9 mouse cellular contexts compared by ENCODE assay signal in the genomic region with DNA sequence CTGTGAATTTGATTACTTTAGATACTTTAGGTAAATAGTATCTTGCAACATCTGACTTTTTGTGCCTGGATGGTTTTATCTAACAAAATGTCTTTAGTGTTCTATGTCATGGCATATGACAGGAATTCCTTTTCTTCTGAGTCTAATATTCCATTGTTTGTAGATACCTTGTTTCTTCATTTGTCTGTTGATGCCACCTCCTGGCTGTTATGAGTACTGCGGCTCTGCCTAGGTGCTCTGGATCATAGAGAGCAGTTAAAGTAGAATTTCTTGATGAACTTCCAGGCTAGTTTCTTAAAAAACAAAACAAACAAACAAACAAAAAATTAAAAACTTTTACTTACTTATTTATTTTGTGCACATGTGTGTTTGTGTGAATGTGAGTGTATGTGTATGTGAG.
DNase-seq lines count a peak whose midpoint lies in the region; ATAC-seq and TF ChIP-seq lines count a peak whose summit lies in the region.
"Had no signal": no experiment of that assay in that cellular context is flagged by ENCODE, and none has a peak within 500 bp of the region (broad histone marks: within the 10 kb centered on the region; RNA-seq: fewer than 3 reads in every experiment).

No protein-coding gene starts in this region.

- WGBS in limb, embryonic 11.5 days, result 44% methylated on average over 1 of the region's 1 CpGs
- whole genome bisulfite sequencing in limb, embryonic 10.5 days, result 65% methylated on average over 1 of the region's 1 CpGs
- WGBS in kidney, postnatal 0 days, result 71% methylated on average over 1 of the region's 1 CpGs

- H3K9me3 ChIP-seq in limb, embryonic 11.5 days (ENCODE audit: control insufficient read depth, low read length), result no peaks in the 10 kb centered on the region
- no peaks in the 10 kb centered on the region for H3K9me3 ChIP-seq in limb, embryonic 10.5 days (replicated peaks)
- no peaks in the 10 kb centered on the region for H3K9me3 ChIP-seq in kidney, postnatal 0 days (replicated peaks; ENCODE audit: low read length)
- H3K9me3 ChIP-seq: liver, embryonic 13.5 days had no signal

- DNase-seq in adrenal gland, adult (ENCODE audit: inconsistent age in 2 of 2, low spot score in 1 of 2), result peak; percentile 31 to 79
- DNase-seq in adrenal gland, postnatal 4 days (ENCODE audit: low spot score in 2 of 2), result no peak
- peak; percentile 42 for DNase-seq in limb, embryonic 11.5 days (ENCODE audit: low spot score)
- DNase-seq in limb, embryonic 10.5 days (ENCODE audit: low spot score), result no peak
- peak; percentile 37 for DNase-seq in brain, adult 2 months (ENCODE audit: low read depth, low spot score)
- DNase-seq in kidney, postnatal 0 days (ENCODE audit: low spot score), result peak; percentile 22
- DNase-seq in yolk sac, embryonic 10.5 days (ENCODE audit: low spot score), result no peak
- DNase-seq: liver, embryonic 13.5 days had no signal

- H3K9ac ChIP-seq in limb, embryonic 11.5 days (ENCODE audit: low read length), result no peak overlapping the region
- no peak overlapping the region for H3K9ac ChIP-seq in kidney, postnatal 0 days (ENCODE audit: low read depth, low read length)
- H3K9ac ChIP-seq: liver, embryonic 13.5 days had no signal

- peak; percentile 64 for TF ChIP-seq CTCF in kidney, postnatal 0 days (IDR thresholded peaks at IDR 0.05; ENCODE audit: low read depth)

- no peak for ATAC-seq in limb, embryonic 11.5 days (ENCODE audit: insufficient number of reproducible peaks, low FRiP score, low TSS enrichment, low read depth)
- ATAC-seq in kidney, postnatal 0 days (replicated peaks; ENCODE audit: low FRiP score, low read depth), result no peak
- peak; percentile 43 for ATAC-seq in neutrophil, adult 5-6 weeks (ENCODE audit: extremely low read depth, insufficient number of reproducible peaks, low FRiP score, poor library complexity, severe bottlenecking)

- H3K4me2 ChIP-seq in limb, embryonic 11.5 days (ENCODE audit: low read depth, severe bottlenecking), result no peak overlapping the region
- no peak overlapping the region for H3K4me2 ChIP-seq in kidney, postnatal 0 days (ENCODE audit: low read length)
- H3K4me2 ChIP-seq: liver, embryonic 13.5 days had no signal

- H3K27me3 ChIP-seq in limb, embryonic 11.5 days (ENCODE audit: control insufficient read depth, insufficient read depth, low read length), result no peaks in the 10 kb centered on the region
- no peaks in the 10 kb centered on the region for H3K27me3 ChIP-seq in limb, embryonic 10.5 days (ENCODE audit: low read depth, poor library complexity, severe bottlenecking)
- H3K27me3 ChIP-seq in kidney, postnatal 0 days (ENCODE audit: insufficient read depth, low read length), result no peaks in the 10 kb centered on the region
- H3K27me3 ChIP-seq: liver, embryonic 13.5 days had no signal

- no peaks in the 10 kb centered on the region for H3K4me1 ChIP-seq in limb, embryonic 11.5 days (ENCODE audit: control insufficient read depth, insufficient read depth, low read length)
- H3K4me1 ChIP-seq in limb, embryonic 10.5 days, result no peaks in the 10 kb centered on the region
- H3K4me1 ChIP-seq in kidney, postnatal 0 days (replicated peaks; ENCODE audit: insufficient read depth, low read length), result no peaks in the 10 kb centered on the region

- H3K36me3 ChIP-seq in limb, embryonic 11.5 days (ENCODE audit: control insufficient read depth, insufficient read depth, low read length), result no peaks in the 10 kb centered on the region
- H3K36me3 ChIP-seq in limb, embryonic 10.5 days, result no peaks in the 10 kb centered on the region
- no peaks in the 10 kb centered on the region for H3K36me3 ChIP-seq in kidney, postnatal 0 days (ENCODE audit: insufficient read depth, low read length)
- H3K36me3 ChIP-seq: liver, embryonic 13.5 days had no signal

- H3K4me3 ChIP-seq in limb, embryonic 11.5 days (ENCODE audit: low read depth, low read length), result no peak overlapping the region
- no peak overlapping the region for H3K4me3 ChIP-seq in limb, embryonic 10.5 days
- no peak overlapping the region for H3K4me3 ChIP-seq in kidney, postnatal 0 days (replicated peaks; ENCODE audit: low read depth, low read length)
- H3K4me3 ChIP-seq: liver, embryonic 13.5 days had no signal

- no peak overlapping the region for H3K27ac ChIP-seq in limb, embryonic 11.5 days (replicated peaks; ENCODE audit: low read depth, low read length)
- H3K27ac ChIP-seq in limb, embryonic 10.5 days, result no peak overlapping the region
- no peak overlapping the region for H3K27ac ChIP-seq in kidney, postnatal 0 days
- H3K27ac ChIP-seq: liver, embryonic 13.5 days had no signal

Comparison
In these comparisons a context has a peak if more than half of its experiments do, and no peak if none do; other contexts are left out.
1. DNase-seq: peak in adrenal gland, adult (2 of 2), limb, embryonic 11.5 days (single experiment), brain, adult 2 months (single experiment) and kidney, postnatal 0 days (single experiment); none in adrenal gland, postnatal 4 days (0 of 2), limb, embryonic 10.5 days (single experiment) and yolk sac, embryonic 10.5 days (single experiment).